Mouse (Mus musculus) embryo, embryonic 9.5 days (tissue): ENCODE measurements around the gene Plekhs1.

ENCODE experiments used
- DNase-seq: peaks from one replicate; pipeline ENCODE4 v3.0.0-alpha.2; 2017; ENCODE audit errors: extremely low spot score

The Plekhs1 gene

DNA sequence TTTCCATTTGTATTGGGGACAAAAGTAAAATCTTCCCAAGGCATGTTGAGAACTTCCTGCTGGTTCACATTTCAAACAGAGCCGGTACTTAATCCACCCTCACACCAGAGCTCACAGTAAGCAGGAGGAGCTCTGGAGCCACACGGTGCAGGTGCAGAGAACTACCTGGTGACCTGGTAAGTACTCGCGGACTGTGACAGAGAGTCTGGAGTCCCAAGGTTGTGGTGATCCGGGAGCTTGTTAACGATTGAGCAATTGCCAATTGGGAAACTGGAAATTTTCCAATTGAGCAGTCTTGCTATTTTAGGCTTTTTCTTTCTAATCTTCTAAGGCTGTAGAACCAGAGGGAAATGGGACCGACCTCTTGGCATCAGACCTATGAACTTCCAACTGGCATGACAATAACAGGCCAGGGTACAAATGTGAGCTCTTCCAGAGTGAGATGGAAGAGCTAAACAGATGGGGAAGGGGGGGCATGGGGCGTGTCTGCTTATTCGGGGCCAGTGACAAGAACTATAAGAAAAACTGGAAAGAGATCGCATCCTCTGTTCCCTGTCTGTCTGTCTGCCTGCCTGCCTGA lies at the start of gene Plekhs1:
Gene Plekhs1 (plus strand): TSS at position 119 of the 580 bp plus-strand sequence.
- DNase-seq, result no peak

DNA sequence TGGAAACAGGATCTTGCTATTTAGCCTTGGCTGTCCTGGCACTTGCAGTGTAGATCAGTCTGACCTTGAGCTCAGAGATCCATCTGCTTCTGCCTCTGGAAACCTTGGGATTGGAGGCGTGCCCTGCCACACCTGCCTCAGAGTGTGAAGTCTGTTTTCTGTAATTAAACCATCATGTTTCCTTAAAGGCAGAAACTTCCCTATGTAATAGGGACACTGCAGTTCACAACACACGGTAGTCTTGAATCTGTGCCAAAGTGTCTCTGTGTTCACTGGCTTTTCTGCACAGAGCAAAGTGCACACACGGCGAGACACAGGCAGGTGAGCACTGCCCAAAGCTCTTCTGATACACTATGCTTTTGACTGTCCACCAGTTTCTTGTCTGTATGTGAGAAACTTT lies 43.0 kb upstream of the Plekhs1 start:
- DNase-seq, result no peak

GRCm38 (mm10) chr19:56419452-56419851 lies 42.0 kb upstream of the Plekhs1 start:
- no peak for DNase-seq

DNA sequence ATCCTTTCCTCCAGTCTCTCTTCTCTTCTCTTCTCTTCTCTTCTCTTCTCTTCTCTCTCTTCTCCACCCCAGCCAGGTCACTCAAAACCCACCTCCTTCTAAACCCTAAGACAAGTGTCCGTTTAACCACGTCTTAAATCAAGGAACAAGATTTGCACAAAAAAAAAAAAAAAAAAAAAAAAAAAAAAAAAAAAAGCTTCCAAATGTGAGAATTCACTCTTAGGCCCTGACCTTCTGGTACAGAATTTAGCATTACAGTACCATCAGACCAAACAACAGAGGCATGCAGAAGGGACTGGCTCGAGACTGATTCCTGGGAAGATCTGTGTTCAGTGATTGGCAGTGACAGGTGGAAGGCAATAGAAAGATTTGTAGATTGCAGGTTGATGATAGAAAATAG lies 41.1 kb upstream of the Plekhs1 start:
- no peak for DNase-seq

DNA sequence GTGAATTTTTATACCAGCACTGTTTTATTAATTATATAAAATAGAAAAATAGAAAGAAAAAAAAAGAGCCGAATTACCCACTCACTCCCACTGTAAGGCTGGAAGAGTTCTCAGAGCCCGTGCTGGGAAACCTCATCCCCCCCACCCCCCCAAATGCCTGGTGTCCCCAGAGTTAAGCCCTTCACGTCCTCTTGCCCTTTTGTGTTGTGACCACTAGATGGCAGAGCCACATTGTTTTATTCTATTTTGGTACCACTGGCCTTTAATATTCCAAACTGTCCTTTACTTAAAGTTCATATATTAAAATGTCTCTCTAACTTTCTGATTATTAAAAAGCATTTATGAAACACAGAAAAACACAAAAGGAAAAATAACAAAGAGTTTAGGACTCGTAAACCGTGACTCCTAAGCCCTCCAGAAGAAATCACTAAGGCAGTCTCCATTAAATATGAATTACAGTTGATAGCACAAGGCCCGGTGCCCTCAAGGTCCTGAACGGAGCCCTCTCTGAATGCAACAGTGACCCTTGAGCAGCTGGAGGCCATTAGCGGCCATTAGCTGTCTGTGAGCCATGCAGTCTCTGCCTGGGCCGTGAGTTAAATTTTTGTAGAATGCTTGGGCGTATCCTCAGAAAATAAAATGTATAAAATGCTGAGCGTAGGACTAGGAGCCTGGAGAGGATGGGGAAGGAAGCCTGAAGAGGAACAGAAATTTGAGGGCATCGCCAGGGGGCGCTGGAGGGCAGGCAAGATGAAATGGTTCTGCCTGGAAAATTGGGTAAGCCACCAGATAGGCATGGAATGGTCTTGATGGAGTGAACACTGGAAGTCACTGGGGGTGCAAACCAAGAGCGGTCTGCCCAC lies 38.7 kb upstream of the Plekhs1 start:
- DNase-seq, result peak; percentile 85

DNA sequence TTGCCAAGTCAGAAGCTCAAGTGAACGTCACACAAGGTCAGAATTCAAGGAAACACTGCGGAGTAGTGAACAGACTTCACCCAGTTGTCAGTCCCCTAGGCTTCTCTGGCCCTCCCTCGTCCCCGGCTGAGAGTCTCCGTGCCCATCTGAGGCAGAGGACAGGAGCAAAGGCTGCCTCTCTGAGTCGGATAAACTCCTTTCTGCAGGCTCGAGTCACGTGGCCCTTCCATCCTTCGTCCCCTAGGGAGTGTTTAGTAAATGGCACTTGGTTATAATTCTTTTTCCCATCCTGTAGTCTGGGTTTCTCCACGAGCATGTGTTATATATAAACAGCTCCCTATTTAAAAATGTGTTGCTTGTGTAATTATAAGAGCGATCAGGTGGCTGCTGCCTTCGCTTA lies 38.1 kb upstream of the Plekhs1 start:
- no peak for DNase-seq

DNA sequence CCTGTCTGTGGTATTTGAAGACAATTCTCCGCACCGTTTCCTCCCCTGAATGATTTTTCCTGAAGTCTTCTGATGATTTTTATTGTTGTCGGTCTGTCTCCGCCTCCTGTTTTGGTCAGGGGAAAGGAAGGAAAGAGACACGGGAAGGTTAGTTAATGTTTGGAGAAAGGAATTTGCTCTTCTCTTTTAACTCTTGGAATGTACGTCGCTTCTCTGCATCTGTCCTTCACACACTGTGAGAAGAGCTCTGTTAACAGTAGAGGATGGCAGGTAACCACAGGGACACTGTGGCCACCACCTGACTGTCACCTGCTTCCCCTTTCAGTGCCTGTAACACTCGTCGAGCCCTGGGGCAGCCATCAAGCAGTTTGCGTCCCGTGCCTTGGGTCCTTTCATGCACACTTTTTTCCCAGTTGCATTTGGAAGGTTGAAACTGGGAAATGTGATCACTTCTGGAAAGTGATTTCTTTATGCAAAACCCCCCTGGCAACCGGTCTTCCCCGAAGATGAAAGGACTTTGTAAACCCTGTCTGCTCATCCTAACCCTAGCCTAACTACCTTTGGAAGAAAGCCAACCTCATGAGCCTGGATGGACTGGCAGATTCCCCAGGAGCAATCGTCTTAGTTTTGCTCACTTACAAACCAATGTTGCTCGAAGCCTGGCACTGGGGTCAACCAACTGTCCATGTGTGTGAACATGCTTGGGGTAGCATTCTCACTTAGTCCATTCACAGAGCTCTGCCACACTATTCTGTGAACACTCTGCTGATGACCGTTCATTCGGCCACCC lies 36.6 kb upstream of the Plekhs1 start:
- DNase-seq, result no peak

DNA sequence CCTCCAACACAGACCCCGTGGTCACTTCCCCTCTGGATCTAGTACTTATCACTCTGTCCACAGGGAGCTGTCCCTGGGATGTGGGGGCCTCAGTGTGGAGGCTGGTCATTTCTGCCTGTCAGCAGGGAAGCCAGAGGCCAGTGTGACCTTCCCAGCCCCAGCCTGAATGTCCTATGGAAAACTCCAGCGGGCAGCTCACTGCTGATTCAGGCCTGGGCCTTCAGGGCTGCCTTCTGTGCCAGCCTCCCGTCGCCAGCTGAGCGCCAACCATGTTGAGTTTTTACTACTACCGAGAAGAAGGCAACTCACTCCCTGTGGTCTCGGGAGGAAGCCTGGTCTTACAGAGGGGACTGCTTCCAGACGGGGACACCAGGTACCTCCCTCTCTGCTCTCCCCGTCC lies 35.9 kb upstream of the Plekhs1 start:
- no peak for DNase-seq

DNA sequence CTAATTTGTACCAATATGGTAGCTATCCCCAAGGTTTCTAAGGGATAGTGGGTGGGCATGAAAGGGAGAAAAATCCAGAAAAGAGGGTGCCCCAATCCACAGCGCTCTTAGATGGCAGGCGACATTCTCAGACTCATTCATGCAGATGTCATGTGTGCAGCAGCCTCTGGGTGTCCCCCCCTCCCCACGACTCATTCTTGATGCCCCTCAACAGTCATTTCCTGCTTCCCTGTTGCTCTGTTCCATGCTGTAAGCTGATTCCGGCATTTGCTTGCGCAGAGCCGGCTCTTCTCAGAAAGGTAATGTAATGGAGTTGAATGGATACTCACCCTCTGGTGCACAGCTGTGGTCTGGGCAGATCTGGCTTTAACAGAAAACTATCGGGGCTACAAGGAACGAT lies 31.1 kb upstream of the Plekhs1 start:
- no peak for DNase-seq

- no peak for DNase-seq
Measured at GRCm38 (mm10) chr19:56432706-56433105, 28.7 kb upstream of the Plekhs1 start.

DNA sequence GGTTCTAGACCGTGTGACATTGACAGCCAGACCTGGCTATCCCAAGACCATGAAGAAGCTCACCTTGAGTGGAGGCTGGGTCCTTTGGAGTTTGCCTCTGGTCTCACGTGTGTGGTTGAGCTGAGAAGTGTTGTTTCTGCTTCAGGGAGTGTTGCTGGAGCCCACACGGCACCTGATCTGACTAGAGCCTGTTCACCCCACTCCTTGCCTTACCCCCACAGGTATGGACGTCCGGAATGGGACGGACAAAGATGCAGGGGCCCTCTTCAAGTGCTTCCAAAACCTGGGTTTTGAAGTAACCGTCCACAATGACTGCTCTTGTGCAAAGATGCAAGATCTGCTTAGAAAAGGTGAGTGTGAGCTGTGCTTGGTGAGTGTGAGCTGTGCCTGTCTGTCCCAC lies 27.9 kb upstream of the Plekhs1 start:
- no peak for DNase-seq

GRCm38 (mm10) chr19:56436380-56436779 lies 25.1 kb upstream of the Plekhs1 start:
- DNase-seq, result no peak

DNA sequence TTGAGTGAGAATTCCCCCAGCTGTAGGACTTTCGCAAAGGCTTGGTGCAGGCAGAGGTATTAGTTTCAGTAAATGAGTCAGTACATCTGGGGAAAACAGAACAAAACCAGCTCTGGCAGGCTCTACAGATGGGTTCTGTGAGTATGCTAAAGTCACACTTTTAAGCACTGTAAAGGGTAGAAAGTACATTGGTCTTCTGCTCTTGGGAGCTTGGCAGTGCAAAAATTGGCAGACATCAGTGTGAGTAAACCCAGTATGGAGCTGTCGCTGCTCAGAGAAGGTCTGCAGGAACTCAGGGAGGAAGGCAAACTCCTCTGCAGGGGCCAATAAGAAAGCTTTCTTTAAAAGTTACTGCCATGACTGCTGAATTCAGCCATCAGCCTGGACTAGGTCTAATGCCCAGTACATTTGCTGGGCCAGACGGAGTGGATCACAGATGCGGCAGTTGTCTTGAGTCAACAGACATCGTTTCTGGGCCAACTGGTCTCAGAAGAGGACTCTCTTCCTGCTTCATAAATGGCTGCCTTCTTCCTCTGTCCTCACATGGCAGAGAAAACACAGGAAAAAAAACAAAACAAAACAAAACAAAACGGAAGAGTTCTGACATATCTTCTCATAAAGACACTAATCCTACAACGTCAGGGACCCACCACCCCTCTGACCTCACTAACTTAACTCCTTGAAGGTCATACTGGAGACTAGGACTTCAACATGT lies 22.9 kb upstream of the Plekhs1 start:
- no peak for DNase-seq

GRCm38 (mm10) chr19:56439072-56439434 lies 22.4 kb upstream of the Plekhs1 start:
- no peak for DNase-seq

GRCm38 (mm10) chr19:56443445-56443844 lies 18.0 kb upstream of the Plekhs1 start:
- DNase-seq, result no peak

DNA sequence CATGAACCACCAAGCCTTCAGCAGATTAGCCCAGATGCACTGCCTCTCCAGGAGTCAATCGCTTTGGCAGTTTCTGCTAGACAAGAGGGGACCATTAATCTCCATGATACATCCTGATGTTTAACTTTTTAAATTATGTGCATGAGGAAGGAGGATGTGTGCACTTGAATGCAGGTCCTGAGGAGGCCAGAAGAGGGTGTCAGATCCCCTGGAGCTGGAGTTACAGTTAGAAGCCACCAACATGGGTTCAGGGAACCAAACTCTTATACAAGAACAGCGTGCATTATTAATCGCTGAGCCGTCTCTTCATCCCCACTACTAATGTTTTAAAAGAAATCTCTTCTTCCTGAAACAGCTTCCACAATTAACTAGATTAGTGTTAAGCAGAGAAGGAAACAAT lies 12.7 kb upstream of the Plekhs1 start:
- no peak for DNase-seq

DNA sequence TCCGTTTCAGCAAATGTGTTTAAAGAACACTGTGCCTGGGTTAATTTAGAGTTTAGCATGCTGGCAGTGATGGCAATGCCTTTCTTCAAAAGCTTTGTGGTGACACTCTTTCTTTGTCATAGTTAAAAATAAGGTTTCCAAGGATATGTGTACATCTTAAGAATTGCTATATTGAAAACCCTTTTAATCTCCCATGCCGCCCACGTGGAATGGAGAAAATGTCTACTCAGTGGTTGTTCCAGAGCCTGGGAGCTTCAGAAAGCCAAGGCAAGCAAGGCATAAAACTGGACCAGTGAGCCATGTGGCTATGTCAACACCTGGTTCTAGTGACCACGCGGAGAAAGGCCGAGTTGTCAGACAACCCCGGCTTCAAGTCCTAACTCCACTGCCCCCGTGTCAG lies 11.9 kb upstream of the Plekhs1 start:
- no peak for DNase-seq

- no peak for DNase-seq
Measured at GRCm38 (mm10) chr19:56450892-56451291, 10.5 kb upstream of the Plekhs1 start.

DNA sequence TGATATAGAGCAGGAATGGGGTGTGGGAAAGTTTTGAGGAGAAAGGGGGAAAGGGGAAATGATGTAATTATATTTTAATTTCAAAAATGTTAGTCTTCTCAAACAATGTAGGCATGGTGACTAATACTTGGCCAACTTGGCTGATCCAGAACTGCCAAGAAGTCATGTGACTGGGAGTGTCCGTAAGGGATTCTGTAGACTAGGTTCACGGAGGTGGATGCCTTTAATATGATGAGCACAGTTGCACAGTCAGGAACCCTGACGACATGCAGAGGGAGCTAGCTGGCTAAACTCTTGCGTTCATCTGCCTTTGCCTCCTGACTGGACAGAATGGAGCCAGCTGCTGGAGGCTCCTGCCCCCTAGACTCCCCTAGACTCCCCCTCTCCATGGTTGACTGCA lies 9.6 kb upstream of the Plekhs1 start:
- no peak for DNase-seq

DNA sequence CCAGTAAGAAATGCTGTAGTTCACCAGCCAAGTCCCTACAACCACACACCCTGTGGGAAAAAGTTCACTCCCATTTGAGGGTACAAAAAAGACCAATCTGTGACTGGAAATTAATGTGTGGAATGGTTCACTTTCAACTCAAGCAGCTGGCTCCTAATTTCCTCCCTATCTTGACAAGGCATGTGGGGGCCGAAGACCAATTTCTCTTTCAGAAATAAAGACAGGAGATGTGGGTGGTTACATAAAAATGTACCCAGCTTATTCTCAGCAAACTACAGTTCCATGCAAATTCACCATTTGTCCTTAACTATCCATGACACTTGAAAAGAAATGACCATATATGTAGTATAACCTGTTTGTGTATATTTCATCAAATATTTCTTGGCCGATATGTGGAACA lies 9.0 kb upstream of the Plekhs1 start:
- DNase-seq, result no peak

DNA sequence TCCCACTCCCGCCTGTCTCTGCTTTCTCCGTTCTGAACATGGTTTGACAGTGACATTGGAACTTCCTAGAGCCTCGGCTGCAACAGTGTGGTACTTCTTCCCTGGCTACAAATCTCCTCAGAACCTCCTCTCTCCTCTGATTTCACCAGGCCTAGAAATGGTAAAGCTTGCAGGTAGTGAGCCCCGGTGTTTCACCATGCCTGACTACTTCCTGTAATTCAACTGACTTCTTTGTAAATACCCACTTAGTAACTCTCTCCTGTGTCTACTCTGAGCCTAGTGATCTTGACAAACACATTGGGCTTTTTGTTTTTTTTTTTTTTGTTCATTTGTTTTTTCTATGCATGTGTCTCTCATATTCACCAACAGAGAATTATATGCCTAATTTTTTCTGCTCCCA lies 6.6 kb upstream of the Plekhs1 start:
- DNase-seq, result no peak

DNA sequence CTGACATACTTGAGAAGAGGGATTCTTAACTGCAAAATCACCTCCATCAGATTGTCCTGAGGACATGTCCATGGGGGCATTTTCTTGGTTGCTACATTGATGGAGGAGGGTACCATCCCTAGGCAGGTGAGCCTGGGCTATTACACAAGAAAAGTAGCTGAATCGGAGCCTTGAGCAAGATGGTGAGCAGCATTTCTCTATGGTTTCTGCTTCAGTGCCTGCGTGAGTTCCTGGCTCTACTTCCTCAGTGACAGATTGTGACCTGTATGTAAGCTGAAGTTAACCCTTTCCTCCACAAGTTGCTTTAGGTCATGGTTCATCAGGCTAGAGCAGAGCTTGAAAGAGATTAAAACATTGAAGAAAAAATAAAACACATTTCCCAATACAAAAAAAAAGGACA lies 6.1 kb upstream of the Plekhs1 start:
- DNase-seq, result no peak
